Mouse (Mus musculus): ENCODE measurements around the gene Acmsd. TPM values are rescaled to one million over a fixed set of nuclear protein-coding genes. Genes with fewer than 3 reads are reported as not detected.

The Acmsd gene
- 0.06 and 0.15 TPM in 2 replicates for polyA plus RNA-seq (2012)

GRCm38 (mm10) chr1:127729096-127729495 is at the start of gene Acmsd:
Acmsd (plus strand) TSS chr1:127729413.

GRCm38 (mm10) chr1:127679498-127680133 is 49.6 kb upstream of the Acmsd start, which contains the start of gene Tmem163:
Tmem163 (minus strand) TSS chr1:127679548.

DNA sequence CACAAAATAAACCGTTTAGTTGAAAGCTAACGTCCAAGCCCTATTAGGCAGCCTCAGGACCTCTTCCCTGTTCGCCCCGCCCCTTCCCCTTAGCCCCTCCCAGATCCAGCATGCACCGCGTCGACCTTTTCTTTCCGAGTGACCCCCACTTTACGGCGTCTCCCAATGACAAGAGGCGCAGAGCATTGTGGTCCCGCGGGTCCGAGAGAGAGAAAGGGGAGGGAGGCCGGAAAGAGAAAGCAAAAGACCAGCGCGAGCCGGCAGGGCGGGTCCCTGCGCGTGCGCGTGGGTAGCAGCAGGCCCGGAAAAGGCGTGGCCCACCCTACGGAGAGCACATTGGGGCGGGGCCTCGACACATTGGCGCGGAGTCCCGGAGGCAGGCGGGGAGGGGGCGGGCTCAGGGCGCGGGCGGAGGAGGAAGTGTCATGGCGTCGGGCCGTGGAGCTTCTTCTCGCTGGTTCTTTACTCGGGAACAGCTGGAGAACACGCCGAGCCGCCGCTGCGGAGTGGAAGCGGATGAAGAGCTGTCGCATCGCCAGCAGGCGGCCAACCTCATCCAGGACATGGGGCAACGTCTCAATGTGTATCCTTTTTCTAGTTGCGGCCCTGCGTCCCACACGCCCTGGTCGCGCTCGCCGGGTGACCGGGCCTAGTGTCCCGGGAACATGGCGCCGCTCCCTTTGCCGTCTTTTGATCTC is 44.7 kb downstream of the Acmsd start, which contains the start of gene Ccnt2:
Gene Ccnt2, plus strand, starts transcription at position 362 of the 698 bp plus-strand sequence.

Other genes starting within 250 kb of the Acmsd start
- gene Tmem163, start 49.9 kb upstream of the Acmsd start, polyA plus RNA-seq (2012) = 0.29 and 0.69 TPM in 2 replicates
- gene Ccnt2, start 44.8 kb downstream of the Acmsd start, polyA plus RNA-seq (2012) = 7.1 and 8.3 TPM in 2 replicates
- 0.02 TPM in 2 replicates for gene Map3k19, start 125.6 kb downstream of the Acmsd start, polyA plus RNA-seq (2012)
- 16.2 and 19.9 TPM in 2 replicates for gene Rab3gap1, start 139.4 kb downstream of the Acmsd start, polyA plus RNA-seq (2012)